Mouse (Mus musculus) cortical plate, adult 2 months (tissue): ENCODE measurements around the gene Slc1a4.

Source experiments
- CTCF ChIP-seq: fragments of 200-500 bp; IDR thresholded peaks from 2 replicates; pipeline ENCODE4 v1.5.1; 2011; ENCODE audit warnings: mild to moderate bottlenecking, control low read depth, low read length; ENCODE audit not compliant: insufficient read depth; ENCODE audit errors: extremely low read depth
- POLR2A ChIP-seq: fragments of 200-500 bp; IDR thresholded peaks from 2 replicates; pipeline ENCODE4 v1.6.1; 2011; ENCODE audit warnings: mild to moderate bottlenecking, low read length, control low read depth; ENCODE audit not compliant: insufficient read depth; ENCODE audit errors: extremely low read depth

GRCm38 (mm10) chr11:20334301-20334700 is 1.8 kb upstream of the Slc1a4 start:
- no peak for TF ChIP-seq CTCF
- no peak for TF ChIP-seq POLR2A
